Mouse (Mus musculus): ENCODE measurements around the gene Nkx3-2. TPM values are rescaled to one million over a fixed set of nuclear protein-coding genes. Genes with fewer than 3 reads are reported as not detected.

Nkx3-2 gene
- total RNA-seq, 1 experiment from 2014 or later, result not detected

GRCm38 (mm10) chr5:41762141-41762946 is 2.0 kb downstream of the Nkx3-2 start:
- no peak for DNase-seq

DNA sequence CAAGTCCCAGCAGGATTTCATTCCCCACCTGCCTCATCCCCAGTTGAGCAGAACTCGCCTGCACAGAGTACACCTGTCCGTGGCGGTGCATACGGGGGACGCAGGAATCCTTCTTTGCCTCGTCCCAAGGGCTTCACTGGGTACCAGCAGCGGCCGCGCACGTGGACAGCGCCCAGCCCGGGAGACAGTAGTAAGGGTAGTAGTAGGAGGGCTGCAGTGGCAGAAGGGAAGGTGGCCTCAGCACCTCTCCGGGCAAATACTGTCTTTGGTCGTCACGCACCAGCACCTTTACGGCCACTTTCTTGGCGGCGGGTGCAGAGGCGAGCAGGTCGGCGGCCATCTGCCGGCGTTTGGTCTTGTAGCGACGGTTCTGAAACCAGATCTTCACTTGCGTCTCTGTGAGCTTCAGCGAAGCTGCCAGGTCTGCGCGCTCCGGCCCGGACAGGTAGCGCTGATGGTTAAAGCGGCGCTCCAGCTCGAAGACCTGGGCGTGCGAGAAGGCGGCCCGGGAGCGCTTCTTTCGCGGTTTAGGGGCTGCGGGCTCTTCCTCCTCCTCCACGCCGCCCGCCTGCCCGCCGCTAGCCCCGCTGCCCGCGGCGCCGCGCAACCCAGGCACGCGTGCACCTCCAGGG is 2.7 kb downstream of the Nkx3-2 start:
- no peak for DNase-seq

- no peak for DNase-seq
Observed at GRCm38 (mm10) chr5:41760831-41761508, 3.3 kb downstream of the Nkx3-2 start.

GRCm38 (mm10) chr5:41760071-41760470 is 4.2 kb downstream of the Nkx3-2 start:
- DNase-seq, result no peak

- DNase-seq, result no peak
Observed at GRCm38 (mm10) chr5:41758671-41759639, 5.3 kb downstream of the Nkx3-2 start.

DNA sequence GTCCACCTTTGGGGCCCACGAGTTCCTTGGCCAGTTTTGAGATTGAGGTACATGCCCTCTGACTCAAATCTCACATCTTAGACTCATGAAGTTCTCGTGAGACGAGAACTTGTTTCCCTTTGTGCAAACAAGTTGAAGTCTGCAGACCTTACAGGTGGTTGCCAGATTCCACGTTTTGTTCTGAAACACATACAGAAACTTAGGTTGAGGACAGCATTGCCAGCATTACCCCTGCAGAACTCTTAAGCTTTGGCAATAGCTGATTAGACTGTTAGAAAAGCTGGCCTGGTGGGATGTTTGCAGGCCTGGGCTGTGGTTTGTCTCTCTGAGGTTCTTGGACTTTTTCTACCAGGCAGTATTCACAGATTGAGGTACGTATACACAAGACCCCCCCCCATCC is 7.0 kb downstream of the Nkx3-2 start:
- DNase-seq, result no peak

GRCm38 (mm10) chr5:41756396-41756795 is 7.9 kb downstream of the Nkx3-2 start:
- no peak for DNase-seq

DNA sequence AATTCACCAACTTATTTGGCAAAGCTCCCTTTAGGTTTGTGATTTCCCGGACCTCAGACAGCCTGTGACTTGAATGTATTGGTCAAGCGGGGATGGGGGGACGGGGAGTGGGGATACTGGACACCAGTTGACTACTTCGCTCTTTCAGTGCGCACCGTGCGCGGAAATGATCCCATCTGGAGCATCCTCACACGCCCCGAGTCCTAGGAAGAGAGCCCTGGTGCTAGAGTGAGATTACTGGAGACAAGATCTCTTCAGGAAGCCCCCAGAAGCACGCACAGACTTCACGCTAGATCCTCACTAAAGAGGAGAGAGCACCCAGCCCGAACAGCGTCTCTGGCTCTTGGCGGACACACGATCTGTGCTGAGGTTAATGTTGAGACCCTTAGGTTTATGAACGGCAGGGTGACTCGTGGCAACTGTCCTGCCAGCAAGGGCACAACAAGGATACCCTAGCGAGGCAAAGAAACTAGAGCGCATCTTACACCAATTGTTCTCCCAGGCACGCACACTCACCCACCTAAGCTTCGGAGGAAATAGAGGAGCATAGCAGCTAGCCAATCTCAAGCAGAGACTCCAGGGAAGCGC is 8.8 kb downstream of the Nkx3-2 start:
- DNase-seq, result no peak

DNA sequence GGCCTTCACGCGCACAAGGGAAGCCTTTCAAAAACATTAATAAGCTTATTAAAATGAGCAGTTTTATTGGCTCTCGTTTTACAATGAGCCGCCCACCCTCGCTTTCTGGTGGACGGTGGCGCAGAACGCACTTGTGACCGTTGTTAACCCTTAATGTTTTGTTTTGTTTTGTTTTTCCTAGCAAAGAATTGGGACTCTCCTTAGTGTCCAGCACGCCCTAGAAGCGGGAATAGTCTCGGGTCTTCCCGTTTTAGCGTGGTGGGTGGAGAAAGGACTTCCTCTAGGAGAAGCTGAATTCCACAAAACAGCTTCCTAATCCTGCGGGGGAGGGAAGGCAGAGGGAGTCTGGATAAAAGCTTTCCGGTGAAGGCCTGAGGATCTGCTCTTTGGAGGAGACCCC is 9.5 kb downstream of the Nkx3-2 start:
- no peak for DNase-seq

DNA sequence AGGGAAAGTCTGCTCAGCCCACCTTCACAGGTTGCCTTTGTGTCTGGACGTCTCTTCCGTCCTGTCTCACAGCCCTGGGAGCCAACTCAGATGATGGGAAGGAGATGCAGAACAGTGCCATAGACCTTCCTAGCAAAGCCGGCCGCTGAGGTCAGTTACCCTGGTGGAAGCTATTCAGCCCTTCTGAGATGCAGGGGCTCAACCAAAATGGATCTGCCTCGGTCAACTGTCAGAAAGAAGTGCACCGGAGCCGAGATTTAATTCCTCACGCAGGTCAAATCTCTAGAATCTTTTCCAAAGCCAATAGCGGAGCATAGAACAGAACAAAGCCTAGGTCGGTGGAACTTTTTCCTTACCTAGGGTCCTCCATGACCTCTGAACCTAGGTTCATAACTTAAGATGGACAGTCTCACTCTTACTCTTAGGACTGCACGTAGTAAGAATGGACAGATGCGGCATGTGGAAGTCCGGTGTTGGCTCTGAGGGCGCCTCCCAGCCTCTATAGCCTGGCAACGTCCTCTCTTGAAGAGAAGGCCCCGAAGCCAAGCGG is 10.0 kb downstream of the Nkx3-2 start:
- no peak for DNase-seq

- DNase-seq, result no peak
Observed at GRCm38 (mm10) chr5:41752721-41753120, 11.6 kb downstream of the Nkx3-2 start.

DNA sequence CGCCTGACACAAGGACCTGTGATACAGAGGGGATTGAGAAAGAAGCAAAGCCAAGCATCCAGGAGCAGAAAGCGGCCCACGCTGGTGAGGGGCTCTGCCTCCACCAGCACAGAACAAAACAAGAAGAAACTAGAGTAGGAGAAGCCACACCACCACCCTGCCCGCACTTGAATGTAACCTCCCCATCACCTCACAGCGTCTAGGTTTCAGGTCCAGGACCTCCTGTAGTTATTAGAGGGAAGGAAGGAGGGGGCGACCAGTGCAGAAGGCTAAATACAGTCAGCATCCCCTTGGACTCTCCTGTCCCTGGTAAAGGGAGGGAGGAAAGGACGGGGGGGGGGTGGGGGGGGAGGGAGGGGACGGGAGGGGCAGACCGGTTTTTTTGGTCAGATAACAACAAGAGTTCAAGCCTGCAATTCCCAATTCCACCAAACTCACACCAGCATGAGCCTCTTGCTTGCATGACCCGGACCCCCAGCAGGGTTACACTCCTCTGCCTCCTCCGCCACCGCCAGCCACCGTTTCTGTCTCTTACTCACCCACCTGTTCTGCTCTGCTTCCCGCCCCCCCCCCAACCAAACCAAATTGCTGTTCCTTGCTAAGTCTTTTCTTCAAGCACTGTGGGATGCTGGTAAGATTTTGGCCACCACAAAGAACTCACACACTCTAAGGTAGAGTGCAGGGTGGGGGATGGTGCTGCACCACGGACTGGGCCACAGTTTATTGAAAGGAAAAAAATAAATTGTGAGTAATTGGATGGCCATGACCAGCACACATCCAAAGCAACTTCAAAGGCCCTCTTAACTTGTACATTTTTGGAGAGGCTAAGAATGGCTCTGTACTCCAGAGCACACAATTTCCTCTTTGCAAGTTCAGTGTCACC is 19.2 kb downstream of the Nkx3-2 start:
- no peak for DNase-seq

GRCm38 (mm10) chr5:41744234-41744633 is 20.1 kb downstream of the Nkx3-2 start:
- no peak for DNase-seq

DNA sequence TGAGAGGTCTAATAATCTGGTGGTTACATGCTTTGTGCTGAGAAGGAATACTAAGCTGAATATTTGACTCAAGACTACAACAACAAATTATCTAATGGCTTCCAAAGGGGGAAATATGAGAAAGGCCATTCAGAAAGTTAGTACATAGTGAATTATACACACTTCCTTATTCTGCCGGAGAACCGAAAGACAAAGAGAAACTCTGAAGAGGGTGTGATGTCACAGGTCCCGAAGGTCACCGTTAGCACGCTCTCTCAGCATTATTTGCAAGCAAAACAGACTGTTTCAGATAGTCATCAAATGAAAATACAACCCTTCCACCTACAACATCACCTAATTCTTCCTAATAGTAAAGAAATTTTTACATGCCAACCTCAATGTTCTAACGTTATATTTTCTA is 25.5 kb downstream of the Nkx3-2 start:
- DNase-seq, result no peak

GRCm38 (mm10) chr5:41737039-41737438 is 27.3 kb downstream of the Nkx3-2 start:
- DNase-seq, result no peak

GRCm38 (mm10) chr5:41727017-41727416 is 37.3 kb downstream of the Nkx3-2 start:
- no peak for DNase-seq

DNA sequence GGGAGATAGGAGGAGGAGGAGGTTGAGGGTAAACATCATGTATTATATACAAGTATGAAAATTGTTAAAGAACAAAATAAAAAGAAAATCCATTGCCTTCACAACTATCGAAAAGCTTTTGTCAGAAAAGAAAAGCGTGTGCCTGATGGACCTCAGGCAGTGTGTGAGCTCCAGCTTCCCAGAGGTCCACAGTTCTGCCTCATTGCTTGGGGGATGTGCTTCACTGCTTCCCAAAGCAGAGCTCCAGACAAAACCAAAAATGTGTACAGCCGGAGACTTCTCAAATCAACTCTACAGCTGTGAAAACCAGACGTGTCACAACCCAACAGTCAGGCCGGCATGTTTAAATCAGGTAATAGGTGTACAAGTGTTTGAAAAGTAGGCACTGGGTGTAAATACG is 38.7 kb downstream of the Nkx3-2 start:
- no peak for DNase-seq

All from adrenal gland, postnatal 14 days (tissue).